Mouse (Mus musculus): ENCODE measurements around the gene Wrnip1. TPM values are rescaled to one million over a fixed set of nuclear protein-coding genes. Genes with fewer than 3 reads are reported as not detected.
A peak's percentile ranks its signal among the peaks of the same experiment; 100 is the strongest.
"Not testable (repeated sequence)": the region's sequence is repeated elsewhere in the genome, so short reads cannot be mapped to it uniquely, and the experiment has no call there.

Gene Wrnip1
- total RNA-seq, 2 experiments from 2014 or later, result 22.3 to 45.8 TPM

DNA sequence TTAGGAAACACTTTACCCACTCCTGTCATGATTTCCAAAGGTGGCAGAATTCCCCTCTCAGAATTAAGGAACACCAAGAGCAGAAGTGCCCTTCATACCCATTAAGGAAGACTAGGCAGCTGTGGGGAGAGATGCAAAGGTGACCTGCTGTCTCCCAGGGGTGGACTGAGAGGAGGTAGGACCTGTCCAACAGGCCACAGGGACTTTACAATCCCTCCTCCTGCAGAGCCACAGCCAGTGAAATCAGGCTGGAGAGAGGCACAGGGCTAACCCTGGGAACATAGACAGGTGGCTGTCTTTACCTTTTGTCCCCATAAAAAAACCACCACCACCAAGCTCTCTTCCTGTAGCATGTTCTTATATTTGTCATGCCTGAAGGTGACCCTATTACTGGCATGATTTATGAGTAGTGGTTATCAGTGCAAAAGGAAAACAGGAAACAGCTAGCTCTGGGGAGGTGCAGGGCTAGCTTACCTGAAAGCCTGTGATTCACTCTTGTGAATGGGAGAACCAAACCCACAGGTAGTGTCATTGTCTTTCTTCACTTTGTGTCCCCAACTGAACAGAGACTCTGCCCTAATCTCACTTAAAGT lies 47.8 kb downstream of the Wrnip1 start:
- no peak for ATAC-seq (replicated peaks; ENCODE audit: low FRiP score, low TSS enrichment, poor library complexity, severe bottlenecking)

GRCm38 (mm10) chr13:32850156-32850555 lies 48.3 kb downstream of the Wrnip1 start:
- ATAC-seq (replicated peaks; ENCODE audit: low FRiP score, low TSS enrichment, poor library complexity, severe bottlenecking), result peak; percentile 45

- peak; percentile 86 for ATAC-seq (replicated peaks; ENCODE audit: low FRiP score, low TSS enrichment, poor library complexity, severe bottlenecking)
Measured at GRCm38 (mm10) chr13:32850668-32851404, 49.0 kb downstream of the Wrnip1 start, which contains the start of gene Serpinb1a. TSS of gene Serpinb1a (minus strand) at chr13:32851185.

DNA sequence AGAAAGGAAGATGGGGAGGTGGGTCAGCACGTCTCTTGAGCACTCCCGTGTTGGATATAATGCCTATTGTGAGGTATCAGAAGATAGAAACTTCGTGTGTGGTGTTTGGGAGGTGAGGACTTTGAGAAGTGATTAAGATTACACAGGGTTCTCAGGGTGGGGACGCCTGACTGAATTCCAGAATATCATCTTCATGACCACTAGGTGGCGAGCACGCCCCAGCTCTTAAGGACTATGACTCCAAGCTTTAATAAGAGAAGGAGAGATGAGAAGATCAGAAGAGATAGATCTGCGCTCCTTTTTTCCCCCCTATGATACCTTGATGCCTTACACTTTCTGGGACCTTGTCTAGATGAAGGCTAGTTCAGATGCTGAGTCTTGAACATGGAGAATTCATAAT lies 50.1 kb downstream of the Wrnip1 start:
- ATAC-seq (replicated peaks; ENCODE audit: low FRiP score, low TSS enrichment, poor library complexity, severe bottlenecking), result peak; percentile 78

- ATAC-seq (replicated peaks; ENCODE audit: low FRiP score, low TSS enrichment, poor library complexity, severe bottlenecking), result no peak
Measured at GRCm38 (mm10) chr13:32852539-32852938, 50.7 kb downstream of the Wrnip1 start.

- no peak for ATAC-seq (replicated peaks; ENCODE audit: low FRiP score, low TSS enrichment, poor library complexity, severe bottlenecking)
Measured at GRCm38 (mm10) chr13:32853073-32853472, 51.2 kb downstream of the Wrnip1 start.

DNA sequence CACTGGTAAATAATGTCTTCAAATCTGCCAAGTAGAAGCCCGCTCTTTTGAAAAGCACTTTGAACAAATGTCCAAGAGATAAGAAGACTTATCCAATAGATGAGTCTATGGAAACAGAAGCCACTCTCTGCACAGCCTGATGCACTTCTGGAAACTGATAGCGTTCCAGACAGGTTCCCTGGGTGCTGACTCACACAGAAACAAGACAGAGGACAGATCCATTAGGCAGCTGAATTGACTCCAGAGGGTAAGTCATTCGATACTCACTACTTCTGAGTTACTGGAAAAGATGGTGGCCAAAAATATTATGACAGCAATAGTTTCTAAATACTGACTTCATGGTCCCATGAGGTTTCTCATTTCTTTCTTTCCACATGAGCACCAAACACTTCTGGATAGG lies 59.0 kb downstream of the Wrnip1 start:
- ATAC-seq (replicated peaks; ENCODE audit: low FRiP score, low TSS enrichment, poor library complexity, severe bottlenecking), result no peak

GRCm38 (mm10) chr13:32863456-32863855 lies 61.6 kb downstream of the Wrnip1 start:
- ATAC-seq (replicated peaks; ENCODE audit: low FRiP score, low TSS enrichment, poor library complexity, severe bottlenecking), result no peak

- not testable (repeated sequence) for ATAC-seq (replicated peaks; ENCODE audit: low FRiP score, low TSS enrichment, poor library complexity, severe bottlenecking)
Measured at GRCm38 (mm10) chr13:32864529-32864928, 62.7 kb downstream of the Wrnip1 start.

- no peak for ATAC-seq (replicated peaks; ENCODE audit: low FRiP score, low TSS enrichment, poor library complexity, severe bottlenecking)
Measured at GRCm38 (mm10) chr13:32865591-32865990, 63.8 kb downstream of the Wrnip1 start.

- peak; percentile 94 for ATAC-seq (replicated peaks; ENCODE audit: low FRiP score, low TSS enrichment, poor library complexity, severe bottlenecking)
Measured at GRCm38 (mm10) chr13:32866484-32866883, 64.6 kb downstream of the Wrnip1 start.

DNA sequence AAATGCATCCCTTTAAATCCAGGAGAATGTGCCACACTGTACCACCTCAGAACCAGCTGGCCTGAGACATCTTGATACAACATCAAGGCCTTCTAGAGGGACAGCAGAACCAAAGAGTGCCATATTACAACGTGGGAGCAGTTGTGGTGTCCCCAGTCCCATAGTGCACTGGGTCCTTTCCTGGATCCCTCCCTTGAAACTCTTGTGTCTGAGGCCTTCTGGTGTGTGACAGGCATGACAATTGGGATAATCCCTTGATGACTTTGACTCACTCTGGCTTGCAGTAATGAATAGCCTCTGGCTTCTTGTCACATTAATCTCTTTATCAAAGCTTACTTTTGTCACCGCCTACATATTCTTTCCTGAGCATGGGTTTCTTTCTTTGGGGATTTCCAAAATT lies 65.2 kb downstream of the Wrnip1 start:
- ATAC-seq (replicated peaks; ENCODE audit: low FRiP score, low TSS enrichment, poor library complexity, severe bottlenecking), result no peak

DNA sequence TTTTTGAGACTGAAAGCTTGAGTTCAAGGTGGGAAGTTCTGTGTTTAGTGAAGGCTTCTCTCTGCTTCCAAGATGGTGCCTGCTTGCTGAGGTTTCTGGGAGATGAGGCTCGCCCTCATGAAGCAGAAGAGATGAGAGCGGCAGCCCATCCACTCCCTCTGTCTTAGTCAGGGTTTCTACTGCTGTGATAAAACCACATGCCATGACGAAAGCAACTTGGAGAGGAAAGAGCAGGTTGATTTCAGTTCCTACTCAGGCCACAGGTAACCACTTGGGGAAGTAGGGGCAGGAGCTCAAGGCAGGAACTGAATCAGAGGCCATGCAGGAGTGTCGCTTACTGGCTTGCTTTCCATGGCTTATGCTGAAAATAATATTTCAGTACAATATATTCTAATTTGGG lies 66.4 kb downstream of the Wrnip1 start:
- ATAC-seq (replicated peaks; ENCODE audit: low FRiP score, low TSS enrichment, poor library complexity, severe bottlenecking), result not testable (repeated sequence)

DNA sequence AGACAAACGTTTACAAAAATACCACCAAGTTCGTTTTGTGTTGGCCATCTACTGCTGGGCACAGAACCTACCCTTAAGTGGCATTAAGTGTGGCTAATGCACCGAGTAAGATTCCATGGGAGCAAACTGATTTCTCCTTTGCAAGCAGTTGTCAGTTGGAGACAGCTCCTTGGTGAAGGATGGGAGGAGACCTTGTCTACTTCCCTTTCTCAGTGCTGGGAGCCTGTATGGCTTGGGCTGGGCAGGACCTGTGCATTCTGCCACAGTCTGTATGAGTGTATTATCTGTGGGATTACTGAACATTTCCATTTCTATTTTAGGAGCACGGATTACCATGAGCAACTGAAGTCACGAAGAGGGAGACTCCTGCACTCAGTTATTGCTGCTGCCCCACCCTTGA lies 67.0 kb downstream of the Wrnip1 start:
- 0 out of 2 replicates have a peak, but pooled peaks have one; percentile 27 for ATAC-seq (replicated peaks; ENCODE audit: low FRiP score, low TSS enrichment, poor library complexity, severe bottlenecking)

Other genes with a start within 250 kb of the Wrnip1 start
- 0.11 TPM in 1 of 2 replicates, not detected in the other for gene Mylk4, start 18.1 kb upstream of the Wrnip1 start, total RNA-seq (2014; fragmentation: Nextera tagmentation)
- not detected in 2 replicates for gene Mylk4, start 18.1 kb upstream of the Wrnip1 start, total RNA-seq (2017)
- gene D930007J09Rik, start 811 bp downstream of the Wrnip1 start, total RNA-seq (2014; fragmentation: Nextera tagmentation), result not detected in 2 replicates
- not detected in 2 replicates for gene D930007J09Rik, start 811 bp downstream of the Wrnip1 start, total RNA-seq (2017)
- 2.4 and 16.7 TPM in 2 replicates for gene Serpinb1a, start 49.1 kb downstream of the Wrnip1 start, total RNA-seq (2014; fragmentation: Nextera tagmentation)
- 10.1 and 35.8 TPM in 2 replicates for gene Serpinb1a, start 49.1 kb downstream of the Wrnip1 start, total RNA-seq (2017)
- gene Serpinb1c, start 96.2 kb downstream of the Wrnip1 start, total RNA-seq (2014; fragmentation: Nextera tagmentation), result not detected in 2 replicates
- not detected in 2 replicates for gene Serpinb1c, start 96.2 kb downstream of the Wrnip1 start, total RNA-seq (2017)
- gene Serpinb6b, start 163.2 kb downstream of the Wrnip1 start, total RNA-seq (2014; fragmentation: Nextera tagmentation), result 10.1 and 14.4 TPM in 2 replicates
- gene Serpinb6b, start 163.2 kb downstream of the Wrnip1 start, total RNA-seq (2017), result 36.7 and 70.1 TPM in 2 replicates
- gene Serpinb9, start 201.2 kb downstream of the Wrnip1 start, total RNA-seq (2014; fragmentation: Nextera tagmentation), result 6.1 and 7.9 TPM in 2 replicates
- 5.8 and 12.1 TPM in 2 replicates for gene Serpinb9, start 201.2 kb downstream of the Wrnip1 start, total RNA-seq (2017)
- gene Serpinb9b, start 225.4 kb downstream of the Wrnip1 start, total RNA-seq (2014; fragmentation: Nextera tagmentation), result not detected in 2 replicates
- gene Serpinb9b, start 225.4 kb downstream of the Wrnip1 start, total RNA-seq (2017), result not detected in 2 replicates